Mouse (Mus musculus) thymus, postnatal 25 days (tissue): Measurements from ENCODE around the gene Id1.
A peak's percentile ranks its signal among the peaks of the same experiment; 100 is the strongest.

Experiments
- DNase-seq: peaks from one replicate; pipeline ENCODE4 v3.0.0; 2022

Id1 gene

DNA sequence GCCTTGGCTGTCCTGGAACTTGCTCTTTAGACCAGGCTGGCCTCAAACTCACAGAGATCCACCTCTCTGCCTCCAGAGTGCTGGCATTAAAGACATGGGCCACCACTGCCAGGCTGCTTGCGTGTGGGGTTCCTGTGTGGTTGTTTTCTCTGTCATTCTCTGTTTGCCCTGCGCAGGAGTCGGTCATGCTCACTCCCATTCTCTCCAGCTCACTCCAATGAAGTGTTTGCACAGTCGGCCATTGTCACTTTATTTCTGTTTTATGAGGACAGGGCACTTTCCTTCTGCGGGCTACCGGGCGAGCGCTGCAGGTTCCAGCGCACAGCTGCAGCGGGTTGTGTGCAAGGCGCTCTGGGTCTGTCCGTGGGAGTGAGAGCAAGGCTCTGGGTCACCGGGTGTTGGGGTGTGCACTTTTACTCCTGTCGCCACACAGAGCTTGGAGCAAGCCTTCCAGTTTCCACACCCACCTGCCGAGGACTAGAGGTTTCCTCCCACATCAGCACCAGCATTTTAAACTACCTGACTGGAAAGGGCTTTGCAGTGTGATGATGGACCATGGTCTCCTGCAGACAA, 10.8 kb upstream of the Id1 start:
- DNase-seq, result no peak

DNA sequence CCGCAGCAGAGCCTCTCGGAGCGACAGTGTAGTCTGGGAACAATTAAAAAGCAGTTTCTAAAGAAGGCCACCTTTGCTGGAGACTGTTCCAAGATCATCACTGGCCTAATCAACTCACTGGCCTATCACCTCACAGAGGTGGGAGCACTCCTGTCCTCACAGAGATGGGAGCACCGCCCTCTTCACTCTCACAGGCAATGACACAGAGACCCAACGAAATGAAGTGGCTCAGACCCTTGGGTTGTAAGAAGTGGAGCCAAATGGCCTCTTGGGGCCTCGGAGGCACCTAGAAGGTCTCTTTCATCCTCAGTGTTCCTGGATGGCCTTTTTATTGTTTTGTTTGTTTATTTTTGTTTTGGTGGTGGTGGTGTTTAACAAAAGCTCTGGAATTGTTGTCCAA, 9.8 kb upstream of the Id1 start:
- no peak for DNase-seq

DNA sequence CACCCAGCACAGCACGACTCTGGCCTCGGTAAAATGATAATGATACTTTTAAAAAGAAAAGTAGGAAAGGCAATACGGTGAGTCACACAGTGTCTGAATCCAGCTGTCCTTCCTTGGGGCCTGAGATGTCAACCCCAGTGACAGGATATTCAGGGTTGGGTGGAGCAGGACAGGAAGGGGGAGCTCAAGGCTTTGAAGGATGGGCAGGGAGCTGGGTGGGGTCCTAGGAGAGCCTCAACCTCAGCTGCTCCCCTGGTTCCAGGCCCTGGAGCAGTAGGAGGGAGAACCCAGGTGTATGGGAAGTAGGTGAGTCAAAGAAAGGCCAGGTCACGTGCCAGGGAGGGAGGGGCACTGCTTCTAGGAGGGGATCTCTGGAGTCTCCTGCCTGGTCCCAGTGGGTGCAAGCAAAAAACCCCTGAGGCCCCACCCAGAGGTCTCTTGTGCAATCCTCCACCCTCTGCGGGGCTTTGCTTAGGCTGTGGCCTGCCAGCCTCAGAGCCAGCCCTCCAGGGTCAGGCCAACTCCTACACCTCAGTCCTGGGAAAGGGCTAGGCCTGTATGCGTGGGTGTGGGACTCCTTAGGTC, 9.2 kb upstream of the Id1 start:
- no peak for DNase-seq

DNA sequence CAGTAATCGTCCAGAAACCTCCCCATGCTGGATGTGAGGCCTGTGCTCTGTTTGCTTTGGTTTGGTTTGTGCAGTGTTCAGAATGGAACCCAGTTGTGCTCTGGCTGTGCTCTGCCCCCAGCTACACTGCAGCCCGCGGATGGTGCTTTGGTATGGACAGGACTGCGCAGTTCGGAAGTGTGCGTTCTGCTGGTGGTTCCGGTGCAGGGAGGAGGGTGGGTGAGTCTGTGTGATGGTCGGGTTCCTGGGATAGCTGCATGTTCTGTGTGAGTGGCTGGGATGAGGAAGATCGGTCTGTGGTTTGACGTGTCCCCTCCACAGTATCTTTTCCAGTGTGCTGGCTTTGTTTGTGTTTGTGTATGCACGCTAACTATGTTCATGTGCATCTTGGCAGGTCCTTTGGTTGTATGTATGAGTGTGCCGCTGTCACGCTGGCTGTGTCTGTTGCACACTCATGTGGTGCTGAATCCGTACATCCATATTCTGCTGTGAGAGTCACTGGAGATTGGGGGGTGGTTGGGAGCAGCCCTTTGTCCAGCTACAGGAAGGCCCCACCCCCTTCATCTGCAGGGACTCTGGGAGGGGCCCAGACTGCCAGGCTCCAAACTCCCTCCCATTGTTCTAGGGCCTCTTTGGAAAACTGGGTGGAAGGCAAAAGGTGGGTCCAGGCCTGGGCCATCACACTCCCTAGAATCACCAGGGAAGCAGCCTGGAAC, 8.1 kb upstream of the Id1 start:
- DNase-seq, result no peak

DNA sequence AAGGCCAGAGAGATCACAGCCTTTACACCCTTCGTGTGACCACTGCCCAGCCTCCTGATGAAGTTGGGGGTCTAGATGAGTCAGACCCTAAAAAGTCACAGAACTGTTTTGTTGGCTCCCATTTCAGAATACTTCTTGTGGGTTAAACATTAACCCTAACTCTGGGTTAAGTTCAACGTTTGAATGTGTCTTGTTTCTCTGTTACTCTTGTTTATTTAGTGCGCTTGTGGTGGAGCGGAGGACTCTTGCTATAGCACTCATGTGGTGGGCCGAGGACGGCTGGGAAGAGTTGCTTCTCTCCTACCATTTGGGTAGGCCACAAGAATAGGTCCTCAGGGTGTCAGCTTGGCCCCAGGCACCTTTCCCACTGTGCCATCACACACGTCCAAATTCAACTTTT, 7.5 kb upstream of the Id1 start:
- DNase-seq, result no peak

DNA sequence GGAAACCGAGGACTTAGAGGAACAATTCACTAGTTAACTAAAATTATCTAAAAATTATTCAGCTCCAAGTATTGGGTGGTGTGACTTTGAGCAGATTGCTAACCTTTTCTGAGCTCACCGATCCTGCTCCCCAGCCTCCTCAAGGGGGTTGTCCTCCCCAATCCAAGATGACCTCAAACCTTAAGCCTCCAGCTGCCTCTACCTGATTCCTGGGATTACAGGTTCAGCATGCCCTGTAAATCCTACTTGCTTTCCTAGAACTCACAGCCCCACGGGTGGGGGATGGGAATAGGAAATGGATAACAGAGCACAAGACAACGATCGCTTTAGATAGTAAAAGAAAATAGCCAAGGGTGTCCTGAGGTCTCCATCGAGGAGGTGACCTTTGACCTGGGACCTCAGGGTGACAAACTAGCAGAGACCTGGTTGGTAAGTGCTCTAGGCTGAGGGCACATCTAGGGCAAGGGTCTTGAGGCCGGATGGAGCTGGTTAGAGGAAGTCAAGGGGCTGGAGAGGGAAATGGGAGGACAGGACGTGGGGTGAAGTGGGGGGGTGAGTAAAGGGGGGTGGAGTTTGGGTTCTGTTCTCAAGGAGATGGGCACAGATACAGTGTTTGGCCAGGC, 6.9 kb upstream of the Id1 start:
- no peak for DNase-seq

DNA sequence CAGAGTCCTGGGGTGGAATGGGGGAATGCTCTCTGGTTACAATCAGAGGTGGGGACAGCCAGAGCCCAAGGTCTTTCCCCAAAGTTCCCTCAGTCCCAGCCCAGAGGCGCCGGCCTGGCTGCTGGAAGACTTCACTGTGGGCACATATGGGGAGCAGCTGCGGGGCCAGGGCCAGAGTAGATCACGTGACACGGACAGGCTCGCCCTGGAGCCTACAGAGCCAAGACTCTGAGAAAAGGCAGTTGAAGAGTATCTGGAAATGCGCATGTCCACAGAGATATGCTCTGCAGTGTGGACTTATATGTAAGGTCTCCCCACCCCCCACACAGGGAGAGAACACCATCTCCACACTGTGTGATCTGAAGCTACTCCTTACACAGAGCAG, 6.4 kb upstream of the Id1 start:
- DNase-seq, result no peak

DNA sequence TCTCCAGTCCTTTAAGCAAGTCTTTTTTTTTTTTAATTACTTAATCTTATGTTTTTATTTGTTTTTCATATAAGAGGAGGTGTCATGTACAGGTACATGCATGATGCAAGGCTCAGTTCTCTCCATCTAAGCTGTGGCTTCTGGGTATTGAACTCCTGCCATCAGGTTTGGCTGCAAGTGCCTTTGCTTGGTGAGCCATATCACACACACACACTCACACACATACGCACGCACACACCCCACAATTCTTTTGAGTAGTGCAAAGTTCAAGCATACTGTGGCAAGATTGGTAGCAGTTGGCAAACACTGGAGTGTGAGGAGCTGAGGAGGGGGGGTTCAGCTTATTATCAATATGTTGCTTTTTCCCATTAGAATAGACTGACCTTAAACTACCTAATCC, 2.9 kb upstream of the Id1 start:
- no peak for DNase-seq

DNA sequence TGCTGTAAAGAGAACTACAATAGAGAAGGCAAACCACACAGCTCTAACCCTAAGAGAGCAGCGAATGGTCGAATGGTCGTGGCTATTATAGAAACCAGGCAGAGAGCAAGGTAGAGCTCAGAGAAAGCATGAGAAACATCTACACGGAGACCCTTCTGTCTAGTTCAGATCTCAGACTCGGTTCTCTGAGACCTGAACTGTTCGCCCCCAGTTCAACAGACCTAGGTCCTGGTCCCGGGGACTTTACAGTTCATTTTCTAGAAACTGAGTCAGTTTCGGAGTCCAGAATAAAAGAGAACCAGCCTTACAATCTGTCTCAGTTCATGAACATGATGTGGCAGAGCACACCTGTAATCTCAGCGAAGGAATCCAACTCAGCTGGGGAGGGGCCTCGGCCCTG, 1.6 kb upstream of the Id1 start:
- DNase-seq, result no peak

DNA sequence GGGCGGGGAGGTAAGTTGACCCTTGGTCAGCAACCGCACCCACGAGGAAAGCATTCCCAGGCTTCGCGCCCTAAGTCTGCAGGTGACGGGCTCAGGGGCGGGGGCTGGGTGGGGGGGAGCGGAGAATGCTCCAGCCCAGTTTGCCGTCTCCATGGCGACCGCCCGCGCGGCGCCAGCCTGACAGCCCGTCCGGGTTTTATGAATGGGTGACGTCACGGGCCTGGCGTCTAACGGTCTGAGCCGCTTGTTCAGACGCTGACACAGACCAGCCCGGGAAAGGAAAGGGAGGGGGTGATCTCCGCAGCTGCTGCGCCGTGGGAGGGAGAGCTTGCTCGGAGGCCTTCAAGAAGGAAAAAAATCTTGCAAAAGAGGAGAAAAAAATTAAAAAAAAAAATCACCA, 1.1 kb upstream of the Id1 start:
- peak; percentile 77 for DNase-seq

DNA sequence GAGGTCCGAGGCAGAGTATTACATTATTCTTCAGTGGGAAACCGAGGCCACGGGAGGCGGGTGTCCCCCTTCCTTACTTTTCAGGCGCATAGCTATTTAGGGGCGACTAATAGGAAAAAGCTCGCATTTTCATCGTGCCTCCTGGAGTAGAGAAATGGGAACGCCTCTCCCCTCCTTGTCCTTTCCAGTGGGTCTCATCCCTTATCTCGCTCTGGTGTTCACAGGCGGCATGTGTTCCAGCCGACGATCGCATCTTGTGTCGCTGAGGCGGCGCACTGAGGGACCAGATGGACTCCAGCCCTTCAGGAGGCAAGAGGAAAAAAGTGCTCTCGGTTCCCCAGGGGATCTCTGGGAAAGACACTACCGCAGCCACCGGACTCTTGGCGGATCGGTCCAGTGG, 697 bp downstream of the Id1 start:
- DNase-seq, result no peak

DNA sequence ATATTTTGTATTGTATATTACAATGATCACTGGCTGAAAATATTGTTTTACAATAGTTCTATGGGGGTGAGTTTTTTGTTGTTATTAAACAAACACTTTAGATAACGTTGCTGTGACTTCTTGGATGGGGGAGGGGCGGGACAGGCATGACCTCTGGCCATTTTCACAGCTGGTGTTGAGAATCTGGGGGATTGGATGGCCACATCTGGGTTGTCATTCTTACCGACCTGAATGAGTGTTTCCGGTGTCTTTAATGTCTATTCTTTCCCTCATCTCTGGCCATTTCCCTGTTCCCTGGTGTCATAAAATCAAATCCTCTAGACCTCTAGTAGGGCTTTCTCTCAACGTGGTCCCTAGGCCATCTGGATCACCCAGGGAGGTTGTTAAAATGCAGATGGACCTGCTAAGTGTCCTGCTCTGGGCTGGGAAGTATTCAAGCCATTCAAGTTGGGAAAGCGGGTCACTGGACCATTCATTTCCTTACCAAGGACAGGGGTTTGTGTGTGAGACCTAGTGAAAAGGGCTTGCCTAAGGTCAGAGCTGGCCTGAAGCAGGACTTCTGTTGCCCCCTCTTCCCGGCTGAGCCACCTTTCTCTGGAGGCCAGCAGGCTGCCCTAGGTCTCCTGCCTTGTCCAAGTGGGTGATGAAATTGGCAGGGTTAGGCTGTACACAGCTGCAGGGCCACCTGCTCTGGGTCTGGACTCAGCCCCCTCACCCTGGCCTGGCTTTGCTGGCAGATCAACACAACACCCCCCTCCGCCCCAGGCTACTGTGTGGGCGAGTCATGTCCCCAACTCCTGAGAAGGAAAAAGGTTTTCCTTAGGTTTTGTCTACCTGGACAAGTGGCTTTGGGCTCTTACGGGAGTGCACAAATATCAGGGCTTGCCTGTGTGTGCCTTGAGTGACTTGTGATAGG, 1.5 kb downstream of the Id1 start:
- no peak for DNase-seq

DNA sequence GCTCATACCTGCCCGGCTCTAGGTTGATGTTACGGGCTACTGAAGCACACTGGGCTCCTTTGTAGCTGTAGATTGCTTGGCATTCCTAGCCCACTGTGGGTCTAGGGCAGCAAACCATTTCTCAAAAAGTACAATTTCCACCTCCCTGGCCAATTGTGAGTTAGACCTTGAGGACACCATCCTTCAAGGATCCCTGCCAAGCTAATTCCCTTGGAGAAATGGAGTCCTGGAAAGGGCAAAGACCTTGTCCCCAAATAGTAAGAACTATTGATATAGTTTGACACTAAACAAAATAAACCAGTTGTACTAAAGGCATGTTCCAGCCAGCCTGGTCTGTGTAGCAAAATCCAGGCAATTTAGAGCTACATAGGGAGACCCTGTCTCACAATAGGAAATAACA, 2.3 kb downstream of the Id1 start:
- no peak for DNase-seq

DNA sequence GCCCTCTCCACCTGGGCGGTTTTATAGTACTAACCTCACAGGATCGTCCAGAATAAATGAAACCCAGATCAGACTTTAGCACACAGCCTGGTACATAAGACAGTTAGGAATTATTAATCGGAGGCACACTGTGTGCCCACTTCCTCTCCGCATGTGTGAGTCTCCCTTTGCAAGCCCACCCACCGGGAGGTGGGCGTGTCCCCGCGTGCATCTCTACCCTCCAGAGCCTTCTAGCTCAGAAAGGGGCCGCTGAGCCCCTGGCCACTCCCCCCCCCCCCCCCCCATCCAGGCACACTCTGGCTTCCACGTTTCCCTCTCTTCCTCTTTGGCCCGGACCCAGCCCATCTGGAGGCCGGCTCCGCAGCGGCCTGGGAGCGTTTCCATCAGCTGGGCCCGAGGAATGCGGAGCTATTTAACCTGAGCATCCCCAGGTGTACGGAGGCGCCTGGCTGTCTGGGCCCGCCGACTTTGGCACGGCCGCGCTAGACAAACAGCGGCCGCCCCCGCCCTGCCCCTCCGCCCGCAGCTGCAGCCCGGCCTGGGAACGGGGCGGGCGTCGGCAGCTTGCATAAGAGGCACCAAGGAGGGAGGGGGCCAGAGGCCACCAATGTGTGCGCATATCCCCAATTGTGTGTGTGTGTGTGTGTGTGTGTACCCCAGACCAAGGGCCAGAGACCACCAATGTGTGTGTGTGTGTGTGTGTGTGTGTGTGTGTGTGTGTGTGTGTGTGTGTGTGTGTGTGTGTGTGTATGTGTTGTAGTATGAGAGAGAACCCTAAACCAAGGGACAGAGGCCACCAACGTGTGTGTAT, 3.2 kb downstream of the Id1 start:
- peak; percentile 50 for DNase-seq

DNA sequence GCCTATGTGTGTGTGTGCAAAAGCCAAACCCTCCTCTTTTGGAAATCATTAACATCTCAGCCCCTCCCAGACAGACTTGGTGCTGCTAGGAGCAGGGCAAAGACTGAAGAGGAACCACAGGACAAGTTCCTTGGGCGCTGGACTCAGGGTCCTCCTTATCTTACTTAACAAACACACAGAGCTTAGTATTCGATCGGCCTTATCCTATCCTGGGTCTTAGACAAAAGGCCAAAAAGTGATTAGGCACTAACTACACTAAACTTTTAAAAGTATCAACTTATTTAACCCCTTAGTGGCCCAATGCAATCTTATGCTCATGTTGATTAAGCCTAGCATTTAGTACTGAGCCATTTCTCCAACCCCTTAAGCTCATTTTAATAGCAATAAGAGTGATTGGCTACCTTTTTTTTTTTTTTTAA, 3.8 kb downstream of the Id1 start:
- DNase-seq, result no peak

DNA sequence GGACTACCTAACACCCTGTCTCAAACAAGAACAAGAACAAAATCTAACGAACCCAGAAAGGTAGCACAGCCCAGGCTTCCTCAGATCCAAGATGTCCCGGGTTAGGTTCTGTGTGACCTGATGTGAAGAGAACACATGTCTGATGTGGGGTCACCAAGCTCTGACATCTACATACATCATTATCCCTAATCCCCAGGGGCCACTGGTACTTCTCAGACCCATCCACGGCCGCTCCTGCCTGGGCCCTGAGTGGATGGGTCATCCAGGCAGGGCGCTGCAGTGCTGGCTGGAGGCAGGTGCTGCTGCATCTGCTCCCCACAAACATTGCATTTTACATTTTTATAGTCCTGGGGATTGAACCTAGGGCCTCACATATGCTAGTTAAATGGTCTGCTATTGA, 4.4 kb downstream of the Id1 start:
- no peak for DNase-seq

DNA sequence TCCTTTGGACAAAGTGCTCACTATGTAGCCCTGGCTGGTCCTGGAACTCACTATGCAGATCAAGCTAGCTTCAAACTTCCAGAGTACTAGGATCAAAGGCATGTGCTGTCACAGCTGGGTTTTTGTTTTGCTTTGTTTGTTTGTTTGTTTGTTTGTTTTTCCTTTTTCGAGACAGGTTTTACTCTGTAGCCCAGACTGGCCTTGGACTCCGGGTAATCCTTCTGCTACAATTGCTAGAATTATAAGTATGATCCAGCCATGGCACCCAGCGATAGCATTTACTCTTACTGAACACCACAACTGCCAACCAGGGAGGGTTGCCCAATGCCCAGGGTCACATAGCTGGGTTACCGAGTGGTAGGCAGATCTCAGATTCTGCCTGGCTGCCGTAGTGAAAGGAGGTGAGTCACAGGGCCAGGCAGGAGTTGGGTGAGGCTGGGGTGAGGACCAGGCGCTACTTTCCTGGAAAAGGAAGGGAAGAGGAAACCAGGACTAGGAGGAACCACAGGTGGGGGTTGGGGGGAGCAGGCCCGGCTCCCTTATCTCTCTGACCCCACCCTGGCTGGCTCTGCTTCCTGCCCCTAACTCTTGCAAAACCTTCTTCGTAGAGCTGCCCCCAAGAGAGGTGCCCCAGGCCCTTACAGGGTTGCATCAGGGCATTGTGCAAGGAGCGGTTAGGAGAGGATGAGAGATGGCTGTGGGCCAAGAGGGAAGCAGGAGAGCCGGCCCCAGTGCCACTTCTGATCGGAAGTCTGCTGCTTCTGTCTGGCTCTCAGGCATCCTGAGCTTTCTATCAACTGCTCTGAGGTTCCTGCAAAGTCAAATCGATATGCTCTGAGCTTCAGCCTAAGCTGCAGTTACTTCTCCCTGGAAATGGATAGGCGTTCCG, 5.3 kb downstream of the Id1 start:
- peak; percentile 21 for DNase-seq

DNA sequence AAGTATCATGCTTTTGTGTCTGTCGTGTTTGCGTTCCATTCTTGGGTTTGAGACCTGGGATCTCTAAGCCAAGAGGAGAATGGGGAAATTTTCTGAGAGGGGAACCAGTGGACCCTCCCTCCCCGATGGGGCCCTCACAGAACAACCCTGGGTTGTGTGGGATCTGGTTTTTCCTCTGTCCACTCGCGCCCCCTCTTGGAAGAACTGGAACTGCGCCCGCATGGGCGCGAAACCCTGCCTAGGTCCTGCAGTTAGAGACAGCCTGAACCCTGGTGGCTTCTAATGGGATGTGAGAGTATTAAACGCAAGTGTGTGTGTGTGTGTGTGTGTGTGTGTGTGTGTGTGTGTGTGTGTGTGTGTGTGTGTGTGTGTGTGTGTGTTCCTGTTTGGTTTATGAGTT, 6.4 kb downstream of the Id1 start:
- peak; percentile 68 for DNase-seq

DNA sequence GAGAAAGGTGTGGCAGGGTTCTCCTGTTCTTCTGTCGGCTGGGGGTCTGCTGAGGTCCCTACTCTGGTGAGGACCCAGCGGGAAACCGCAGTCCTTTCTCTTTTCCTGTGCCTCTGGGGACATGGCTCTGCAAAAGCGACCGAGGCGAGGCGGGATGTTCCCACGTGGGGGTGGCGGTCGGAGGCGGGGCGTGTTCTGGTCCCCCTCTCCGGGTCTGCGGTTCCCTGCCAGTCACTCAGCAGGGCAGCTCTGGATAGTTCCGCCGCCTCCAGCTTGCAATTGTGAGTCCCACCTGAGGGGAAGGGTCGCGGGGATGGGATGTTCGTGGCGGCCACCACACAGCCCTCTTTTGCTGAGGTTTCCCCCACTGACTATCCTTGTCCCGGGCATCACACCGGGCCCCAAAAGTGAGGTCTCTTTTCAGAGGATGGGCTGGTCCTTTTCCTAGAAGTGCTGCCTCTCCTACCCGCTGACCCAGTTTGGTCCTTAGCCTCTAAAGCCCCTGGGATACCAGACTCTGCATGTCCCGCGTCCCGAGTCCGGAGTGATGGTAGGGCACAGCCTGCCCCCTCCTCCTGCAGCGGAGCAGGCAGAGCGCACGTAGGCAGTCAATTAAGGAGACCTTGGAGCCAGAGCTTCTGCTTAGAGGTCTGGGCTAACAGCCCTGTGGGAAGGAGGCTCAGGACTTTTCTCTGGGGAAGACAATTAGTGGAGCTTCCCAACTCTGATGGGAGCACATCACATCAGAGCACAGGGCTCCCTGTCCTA, 18.1 kb downstream of the Id1 start, which contains the start of gene Cox4i2:
Cox4i2 (plus strand) TSS at position 230 of the 768 bp plus-strand sequence.
- DNase-seq, result peak; percentile 54
